Mouse (Mus musculus) forebrain, embryonic 11.5 days (tissue): ENCODE data around the gene Olfr1297. TPM values are rescaled to one million over a fixed set of nuclear protein-coding genes. Genes with fewer than 3 reads are reported as not detected.

ENCODE experiments used
- ATAC-seq: fragments of 200-750 bp; cut with Nextera tagmentation; replicated peaks from 2 replicates; pipeline ENCODE4 v1.8.0; 2017; ENCODE audit warnings: moderate TSS enrichment; ENCODE audit not compliant: low FRiP score
- DNase-seq: peaks from one replicate; pipeline ENCODE4 v3.0.0-alpha.2; 2017; ENCODE audit warnings: low spot score
- H3K27ac ChIP-seq: fragments of 300-500 bp; sonication (generic); 2 replicates; pipeline ENCODE4 v1.5.1; 2014; ENCODE audit warnings: low read depth, low read length
- H3K27me3 ChIP-seq: fragments of 300-500 bp; sonication (generic); 2 replicates; pipeline ENCODE4 v1.6.1; 2014; ENCODE audit warnings: mild to moderate bottlenecking, low read length, mixed read lengths; ENCODE audit not compliant: control insufficient read depth, insufficient read depth
- H3K36me3 ChIP-seq: fragments of 300-500 bp; sonication (generic); 2 replicates; pipeline ENCODE4 v1.6.1; 2014; ENCODE audit warnings: mild to moderate bottlenecking, low read length, moderate library complexity, mixed read lengths; ENCODE audit not compliant: control insufficient read depth, insufficient read depth
- H3K4me1 ChIP-seq: fragments of 300-500 bp; sonication (generic); replicated peaks from 2 replicates; pipeline ENCODE4 v1.6.1; 2014; ENCODE audit warnings: low read length, mixed read lengths; ENCODE audit not compliant: control insufficient read depth, insufficient read depth
- H3K4me2 ChIP-seq: fragments of 300-500 bp; sonication (generic); 2 replicates; pipeline ENCODE4 v1.6.1; 2014; ENCODE audit warnings: low read depth, mild to moderate bottlenecking, low read length, moderate library complexity, mixed read lengths; ENCODE audit not compliant: severe bottlenecking
- H3K4me3 ChIP-seq: fragments of 300-500 bp; sonication (generic); 2 replicates; pipeline ENCODE4 v1.5.1; 2014; ENCODE audit warnings: low read depth, low read length
- H3K9ac ChIP-seq: fragments of 300-500 bp; sonication (generic); 2 replicates; pipeline ENCODE4 v1.6.1; 2014; ENCODE audit warnings: low read length
- H3K9me3 ChIP-seq: fragments of 300-500 bp; sonication (generic); 2 replicates; pipeline ENCODE4 v1.6.1; 2016; ENCODE audit warnings: low read length, mixed read lengths; ENCODE audit not compliant: control insufficient read depth
- WGBS: fragments of 180-500 bp; shearing (Covaris S2); extraction: QIAGEN DNeasy Blood & Tissue Kit; methylation state at CpG from one replicate; pipeline ENCODE4 v1.1.7; 2014; 5-methylcytosine and 5-hydroxymethylcytosine counted together
- polyA plus RNA-seq: library from polyadenylated mRNA; unstranded; fragments of >200 nt; fragmentation: Nextera tagmentation; extraction: Ambion mirVana; gene quantifications from 2 replicates; pipeline ENCODE4 v1.2.1, GENCODE M21; 2014

The Olfr1297 gene
- polyA plus RNA-seq: not detected in 2 replicates

GRCm38 (mm10) chr2:111626397-111626796, at the start of gene Olfr1297:
Olfr1297 (minus strand) TSS chr2:111626497.
- 86% methylated on average over 1 of the region's 1 CpGs for WGBS
- H3K9me3 ChIP-seq: no peaks in the 10 kb centered on the region
- DNase-seq: no peak

GRCm38 (mm10) chr2:111661119-111661518, 34.8 kb upstream of the Olfr1297 start, which contains the start of gene Olfr1299:
Olfr1299 (plus strand) TSS chr2:111661419.
- Histone ChIP-seq H3K4me1 (no peaks in the 10 kb centered on the region), H3K27me3 (no peaks in the 10 kb centered on the region), H3K9me3 (no peaks in the 10 kb centered on the region), H3K4me2 (no peak within 1 kb of the TSS), H3K27ac (no peak within 1 kb of the TSS), H3K9ac (no peak within 1 kb of the TSS), H3K4me3 (no peak within 1 kb of the TSS), H3K36me3 (no peaks in the 10 kb centered on the region)
- 85% methylated on average over 4 of the region's 4 CpGs for WGBS
- ATAC-seq: no peak
- DNase-seq: no peak

More at GRCm38 (mm10) chr2:111626397-111626796, at the start of gene Olfr1297:
- Histone ChIP-seq H3K4me3 (no peak within 1 kb of the TSS), H3K4me1 (no peaks in the 10 kb centered on the region), H3K36me3 (no peaks in the 10 kb centered on the region), H3K27ac (no peak within 1 kb of the TSS), H3K4me2 (no peak within 1 kb of the TSS), H3K27me3 (no peaks in the 10 kb centered on the region), H3K9ac (no peak within 1 kb of the TSS)
- ATAC-seq: no peak

GRCm38 (mm10) chr2:111649101-111649500, 22.8 kb upstream of the Olfr1297 start, which contains the start of gene Olfr1298:
Olfr1298 (minus strand) TSS chr2:111649201.
- no peak within 1 kb of the TSS for H3K27ac ChIP-seq
- no peak within 1 kb of the TSS for H3K4me3 ChIP-seq
- no peaks in the 10 kb centered on the region for H3K4me1 ChIP-seq
- WGBS: 89% methylated on average over 1 of the region's 1 CpGs
- no peaks in the 10 kb centered on the region for H3K9me3 ChIP-seq
- no peaks in the 10 kb centered on the region for H3K27me3 ChIP-seq
- no peak within 1 kb of the TSS for H3K9ac ChIP-seq
- no peak for ATAC-seq
- H3K4me2 ChIP-seq: no peak within 1 kb of the TSS
- DNase-seq: no peak
- H3K36me3 ChIP-seq: no peaks in the 10 kb centered on the region

- H3K9me3 ChIP-seq: no peaks in the 10 kb centered on the region
- H3K4me1 ChIP-seq: no peaks in the 10 kb centered on the region
- no peak within 1 kb of the TSS for H3K4me2 ChIP-seq
- ATAC-seq: no peak
- no peak within 1 kb of the TSS for H3K9ac ChIP-seq
- DNase-seq: no peak
- no peak within 1 kb of the TSS for H3K27ac ChIP-seq
- no peak within 1 kb of the TSS for H3K4me3 ChIP-seq
- no peaks in the 10 kb centered on the region for H3K27me3 ChIP-seq
- H3K36me3 ChIP-seq: no peaks in the 10 kb centered on the region
These were observed 56.7 kb downstream of the Olfr1297 start, which contains the start of gene Olfr1295 for GRCm38 (mm10) chr2:111569581-111569980. Olfr1295 (minus strand) TSS chr2:111569681.

Other genes with a start within 250 kb of the Olfr1297 start
- gene Olfr1286, start 203.4 kb downstream of the Olfr1297 start, polyA plus RNA-seq: not detected in 2 replicates
- not detected in 2 replicates for gene Olfr1287, start 177.4 kb downstream of the Olfr1297 start, polyA plus RNA-seq
- not detected in 2 replicates for gene Olfr1288, start 152.4 kb downstream of the Olfr1297 start, polyA plus RNA-seq
- gene Olfr1289, start 145.7 kb downstream of the Olfr1297 start, polyA plus RNA-seq: not detected in 2 replicates
- not detected in 2 replicates for gene Olfr1290, start 132.7 kb downstream of the Olfr1297 start, polyA plus RNA-seq
- gene Olfr1291-ps1, start 129.3 kb downstream of the Olfr1297 start, polyA plus RNA-seq: not detected in 2 replicates
- not detected in 2 replicates for gene Olfr1293-ps, start 101.3 kb downstream of the Olfr1297 start, polyA plus RNA-seq
- not detected in 2 replicates for gene Olfr1294, start 86.2 kb downstream of the Olfr1297 start, polyA plus RNA-seq
- not detected in 2 replicates for gene Olfr1295, start 56.8 kb downstream of the Olfr1297 start, polyA plus RNA-seq
- not detected in 2 replicates for gene Olfr1298, start 22.7 kb upstream of the Olfr1297 start, polyA plus RNA-seq
- gene Olfr1299, start 34.9 kb upstream of the Olfr1297 start, polyA plus RNA-seq: not detected in 2 replicates
- not detected in 2 replicates for gene Olfr1301, start 124.5 kb upstream of the Olfr1297 start, polyA plus RNA-seq
- gene Olfr1302, start 150.9 kb upstream of the Olfr1297 start, polyA plus RNA-seq: not detected in 2 replicates
- gene Olfr1303, start 193.8 kb upstream of the Olfr1297 start, polyA plus RNA-seq: 0.20 TPM in 1 of 2 replicates, not detected in the other